Mouse (Mus musculus) midbrain, embryonic 14.5 days (tissue): ENCODE measurements around the gene Nexmif. TPM values are rescaled to one million over a fixed set of nuclear protein-coding genes. Genes with fewer than 3 reads are reported as not detected.
A peak's percentile ranks its signal among the peaks of the same experiment; 100 is the strongest.

ENCODE experiments used
- ATAC-seq: fragments of 200-750 bp; cut with Nextera tagmentation; 2 replicates; pipeline ENCODE4 v1.8.0; 2017; ENCODE audit warnings: moderate number of reproducible peaks, moderate library complexity; ENCODE audit not compliant: low FRiP score, low TSS enrichment
- DNase-seq: peaks from one replicate; pipeline ENCODE4 v3.0.0-alpha.2; 2015
- H3K27ac ChIP-seq: fragments of 300-500 bp; sonication (generic); replicated peaks from 2 replicates; pipeline ENCODE4 v1.5.1; 2014; ENCODE audit warnings: mild to moderate bottlenecking, low read depth, low read length, moderate library complexity
- H3K27me3 ChIP-seq: fragments of 300-500 bp; sonication (generic); 2 replicates; pipeline ENCODE4 v1.6.1; 2014; ENCODE audit warnings: low read length, control low read depth, mixed read lengths; ENCODE audit not compliant: control insufficient read depth, insufficient read depth
- H3K36me3 ChIP-seq: fragments of 300-500 bp; sonication (generic); 2 replicates; pipeline ENCODE4 v1.6.1; 2014; ENCODE audit warnings: low read length, control low read depth; ENCODE audit not compliant: control insufficient read depth, insufficient read depth
- H3K4me1 ChIP-seq: fragments of 300-500 bp; sonication (generic); 2 replicates; pipeline ENCODE4 v1.6.1; 2014; ENCODE audit warnings: mild to moderate bottlenecking, antibody characterized with exemption, low read length, control low read depth; ENCODE audit not compliant: control insufficient read depth, insufficient read depth
- H3K4me2 ChIP-seq: fragments of 300-500 bp; sonication (generic); 2 replicates; pipeline ENCODE4 v1.6.1; 2014; ENCODE audit warnings: mild to moderate bottlenecking, low read length, moderate library complexity
- H3K4me3 ChIP-seq: fragments of 300-500 bp; sonication (generic); replicated peaks from 2 replicates; pipeline ENCODE4 v1.5.1; 2014; ENCODE audit warnings: low read depth, low read length
- H3K9ac ChIP-seq: fragments of 300-500 bp; sonication (generic); replicated peaks from 2 replicates; pipeline ENCODE4 v1.6.1; 2014; ENCODE audit warnings: mild to moderate bottlenecking, low read length, moderate library complexity
- H3K9me3 ChIP-seq: fragments of 300-500 bp; sonication (generic); 2 replicates; pipeline ENCODE4 v1.6.1; 2016; ENCODE audit warnings: low read length, control low read depth, mixed read lengths; ENCODE audit not compliant: control insufficient read depth
- WGBS: fragments of 180-500 bp; shearing (Covaris S2); extraction: QIAGEN DNeasy Blood & Tissue Kit; methylation state at CpG from one replicate; pipeline ENCODE4 v1.1.7; 2014; 5-methylcytosine and 5-hydroxymethylcytosine counted together
- polyA plus RNA-seq: library from polyadenylated mRNA; unstranded; fragments of >200 nt; fragmentation: Nextera tagmentation; extraction: Ambion mirVana; gene quantifications from 2 replicates; pipeline ENCODE4 v1.2.1, GENCODE M21; 2014

Nexmif gene
- 19.1 and 22.0 TPM in 2 replicates for polyA plus RNA-seq

DNA sequence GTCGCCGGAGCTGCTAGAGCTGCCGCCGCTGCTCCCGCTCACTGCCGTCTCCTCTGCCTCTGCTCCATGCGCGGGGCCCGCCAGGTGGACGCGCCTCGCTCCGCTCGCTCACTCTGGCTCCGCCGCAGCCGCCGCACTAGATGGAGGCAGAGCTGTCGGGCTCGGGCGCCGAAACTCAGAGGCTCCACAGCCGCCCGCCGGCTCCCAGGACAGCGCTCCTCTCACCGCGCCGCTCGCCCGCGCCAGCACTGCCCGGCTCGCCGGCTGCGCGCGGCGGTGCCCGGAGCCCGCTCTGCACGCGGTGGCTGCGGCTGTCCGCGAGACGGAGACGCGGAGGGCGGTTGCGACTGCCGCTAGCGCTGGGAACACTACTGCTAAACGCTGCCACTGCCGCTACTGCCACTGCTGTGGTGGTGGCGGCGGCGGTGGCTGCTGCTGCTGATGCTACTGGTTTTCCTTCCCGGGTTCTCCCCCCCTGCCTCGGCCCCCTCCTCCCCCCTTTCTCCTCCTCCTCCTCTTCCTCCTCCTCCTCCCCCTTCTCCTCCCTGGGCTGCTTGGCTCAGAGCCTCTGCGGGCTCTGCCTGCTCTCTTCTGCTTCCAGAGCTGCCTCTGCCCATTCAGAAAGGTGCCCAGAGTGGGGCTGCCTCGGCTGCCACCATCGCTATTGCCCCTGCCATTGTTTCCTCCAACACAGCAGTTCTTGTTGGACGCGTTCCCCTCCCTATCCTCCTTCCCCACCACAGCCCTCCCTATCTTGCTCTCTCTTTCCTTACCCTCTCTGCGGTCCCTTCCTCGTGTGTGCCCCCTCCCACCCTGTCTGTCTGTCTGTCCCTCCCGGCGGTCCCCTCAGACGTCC is at the start of gene Nexmif:
TSS of gene Nexmif (minus strand) at position 450 of the 856 bp plus-strand sequence.
- no peaks in the 10 kb centered on the region; the same call in none of the 2 replicates for H3K27me3 ChIP-seq
- H3K4me1 ChIP-seq, result no peaks in the 10 kb centered on the region
- peak; percentile 79 for DNase-seq
- H3K27ac ChIP-seq, result peak within 1 kb of the TSS; percentile 94
- no peaks in the 10 kb centered on the region for H3K9me3 ChIP-seq
- peak within 1 kb of the TSS; percentile 58 for H3K4me3 ChIP-seq
- ATAC-seq, result peak; percentile 82
- H3K4me2 ChIP-seq, result peak within 1 kb of the TSS; percentile 58
- H3K9ac ChIP-seq, result peak within 1 kb of the TSS; percentile 81
- 19% methylated on average over 68 of the region's 70 CpGs for WGBS
- no peaks in the 10 kb centered on the region for H3K36me3 ChIP-seq

DNA sequence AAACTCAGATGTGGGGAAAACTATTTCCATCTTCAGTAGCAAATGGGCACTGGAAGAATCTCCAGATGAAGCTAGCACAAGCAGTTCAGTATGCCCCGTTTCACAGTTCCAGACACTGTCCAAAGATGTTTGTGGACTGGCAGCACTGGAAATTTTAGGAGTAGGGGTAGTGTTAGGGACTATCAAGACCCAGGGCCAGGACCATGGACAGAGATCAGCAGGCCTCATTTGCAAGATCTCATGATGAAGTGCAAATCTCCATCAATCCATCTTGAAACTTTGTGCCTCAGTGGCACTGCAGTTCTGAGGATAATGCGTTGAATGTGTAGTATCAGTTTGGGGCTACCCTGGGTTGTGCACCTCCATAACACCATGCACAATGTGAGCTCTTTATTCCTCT is 7.7 kb upstream of the Nexmif start:
- H3K4me3 ChIP-seq, result no peak overlapping the region
- no peaks in the 10 kb centered on the region for H3K4me1 ChIP-seq
- ATAC-seq (no peak), DNase-seq (no peak)
- 82% methylated on average over 2 of the region's 2 CpGs for WGBS
- no peaks in the 10 kb centered on the region for H3K9me3 ChIP-seq
- no peaks in the 10 kb centered on the region for H3K36me3 ChIP-seq
- no peak overlapping the region for H3K27ac ChIP-seq
- H3K4me2 ChIP-seq, result no peak overlapping the region
- no peak overlapping the region for H3K9ac ChIP-seq
- no peaks in the 10 kb centered on the region for H3K27me3 ChIP-seq

DNA sequence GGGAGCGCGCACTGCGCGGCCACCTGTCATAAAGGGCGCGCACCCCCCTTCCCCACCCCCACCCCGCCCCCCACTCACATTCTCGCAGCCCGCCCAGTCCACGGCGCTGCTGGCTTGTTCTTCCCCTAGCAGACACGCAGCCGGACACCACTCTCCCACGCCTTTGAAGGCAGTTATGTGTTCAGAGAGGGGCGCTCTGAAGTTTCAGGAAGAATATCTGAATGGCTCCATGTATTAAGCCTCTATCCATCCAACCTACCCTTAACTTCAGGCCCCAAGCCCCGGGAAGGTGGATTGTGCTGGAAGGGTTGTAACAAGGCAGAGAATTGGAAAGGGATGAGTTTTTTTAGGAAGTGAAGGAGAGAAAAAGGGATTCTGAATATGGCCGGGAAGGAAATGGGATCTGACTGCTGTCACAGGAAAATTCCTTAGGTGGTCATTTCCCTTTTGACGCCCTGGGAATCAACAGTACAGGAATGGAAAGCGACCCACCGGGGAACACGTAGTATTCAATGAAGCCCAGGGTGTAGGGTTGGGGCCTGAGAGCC is 681 bp upstream of the Nexmif start:
- no peaks in the 10 kb centered on the region for H3K9me3 ChIP-seq
- H3K9ac ChIP-seq, result peak overlapping the region; percentile 81
- H3K36me3 ChIP-seq, result no peaks in the 10 kb centered on the region
- peak overlapping the region; percentile 58 for H3K4me2 ChIP-seq
- H3K27me3 ChIP-seq, result no peaks in the 10 kb centered on the region; the same call in none of the 2 replicates
- DNase-seq (peak; percentile 67), ATAC-seq (peak; percentile 51)
- H3K4me3 ChIP-seq, result peak overlapping the region; percentile 58
- 28% methylated on average over 21 of the region's 21 CpGs for WGBS
- H3K4me1 ChIP-seq, result no peaks in the 10 kb centered on the region
- peak overlapping the region; percentile 94 for H3K27ac ChIP-seq

DNA sequence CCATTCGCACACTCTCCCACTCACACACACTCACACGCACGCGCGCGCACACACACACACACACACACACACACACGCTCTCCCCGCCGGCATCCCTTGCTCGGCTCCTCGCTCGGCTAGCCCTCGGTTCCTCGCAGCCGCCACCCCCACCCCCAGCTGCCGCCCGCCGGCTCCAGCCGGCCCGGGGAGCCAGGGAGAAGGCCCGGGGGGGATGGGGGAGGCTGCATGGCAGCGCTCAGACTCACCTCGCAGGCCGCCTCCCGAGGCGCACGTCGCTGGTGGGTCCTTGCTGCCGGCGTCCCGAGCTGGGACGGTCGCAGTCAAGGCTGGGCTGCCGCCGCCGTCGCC is 623 bp downstream of the Nexmif start:
- no peaks in the 10 kb centered on the region; the same call in none of the 2 replicates for H3K27me3 ChIP-seq
- peak overlapping the region; percentile 58 for H3K4me2 ChIP-seq
- H3K4me3 ChIP-seq, result peak overlapping the region; percentile 58
- H3K9me3 ChIP-seq, result no peaks in the 10 kb centered on the region
- H3K36me3 ChIP-seq, result no peaks in the 10 kb centered on the region
- ATAC-seq (peak; percentile 62), DNase-seq (no peak)
- peak overlapping the region; percentile 94 for H3K27ac ChIP-seq
- WGBS, result 26% methylated on average over 37 of the region's 37 CpGs
- H3K9ac ChIP-seq, result peak overlapping the region; percentile 81
- no peaks in the 10 kb centered on the region for H3K4me1 ChIP-seq

DNA sequence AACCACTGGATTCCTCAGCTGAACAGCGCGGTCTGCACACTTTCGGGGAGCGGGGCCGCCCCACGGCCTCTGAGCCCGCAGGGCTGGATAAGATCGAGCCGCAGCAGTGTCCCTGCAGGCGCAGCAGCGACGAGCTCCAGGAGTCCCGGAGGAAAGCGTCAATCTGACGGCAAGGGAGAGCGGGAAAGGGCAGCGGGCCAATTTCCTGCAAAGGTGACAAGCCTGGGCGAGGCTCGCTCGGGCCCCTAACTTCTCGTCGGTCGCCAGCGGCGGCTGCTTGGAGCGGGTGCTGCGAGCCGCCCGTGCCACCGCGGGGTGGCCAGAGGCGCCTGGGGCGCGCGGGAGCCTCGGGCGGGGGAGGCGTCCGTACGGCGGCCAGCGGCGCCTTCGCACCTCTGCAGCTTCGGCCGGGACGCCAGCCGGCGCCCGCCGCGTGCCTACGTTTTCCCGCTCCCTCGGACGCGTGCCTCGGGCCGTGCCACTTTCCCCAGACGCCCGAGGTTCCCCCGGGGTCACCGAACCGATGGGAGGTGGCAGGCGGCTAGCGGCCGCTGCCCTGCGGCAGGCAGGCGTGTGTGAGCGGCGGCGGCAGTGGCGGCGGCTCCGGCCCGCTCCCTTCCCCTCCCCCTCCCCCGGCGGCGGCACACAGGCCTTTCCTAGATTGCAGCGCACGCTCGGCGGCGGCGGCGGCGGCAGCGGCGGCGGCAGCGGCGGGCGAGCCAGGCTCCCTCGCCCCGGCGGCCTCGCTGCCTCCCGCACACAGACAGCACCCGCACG is 1.2 kb downstream of the Nexmif start:
- no peaks in the 10 kb centered on the region for H3K9me3 ChIP-seq
- WGBS, result 29% methylated on average over 70 of the region's 100 CpGs

DNA sequence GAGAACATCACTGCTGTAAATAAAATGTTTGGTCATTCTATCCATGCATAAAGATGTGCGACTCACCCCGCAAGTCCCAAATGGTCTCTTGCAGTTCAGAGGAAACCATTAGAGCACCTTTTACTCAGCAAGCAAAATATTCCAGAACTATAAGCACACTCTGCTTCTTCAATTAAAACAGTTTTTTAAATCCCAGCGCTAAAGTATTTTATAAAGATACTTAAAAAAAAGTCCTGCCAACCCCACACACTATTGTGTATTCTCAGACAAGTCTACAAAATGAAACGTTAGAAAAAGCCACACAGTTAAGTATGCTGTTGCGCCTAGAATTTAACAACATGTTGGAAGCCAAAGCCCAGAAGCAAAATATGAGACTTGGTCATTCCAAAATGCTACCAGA is 1.9 kb downstream of the Nexmif start:
- 48% methylated on average over 5 of the region's 5 CpGs for WGBS
- Histone ChIP-seq H3K36me3 (no peaks in the 10 kb centered on the region), H3K9me3 (no peaks in the 10 kb centered on the region), H3K4me2 (peak overlapping the region; percentile 58), H3K27me3 (no peaks in the 10 kb centered on the region; the same call in none of the 2 replicates), H3K27ac (no peak overlapping the region), H3K4me3 (peak overlapping the region; percentile 58), H3K9ac (no peak overlapping the region), H3K4me1 (no peaks in the 10 kb centered on the region)
- ATAC-seq, result no peak
- DNase-seq, result peak; percentile 7

More for the DNA sequence above, 1.2 kb downstream of the Nexmif start:
- Histone ChIP-seq H3K4me2 (peak overlapping the region; percentile 58), H3K27ac (peak overlapping the region; percentile 94), H3K9ac (peak overlapping the region; percentile 81), H3K27me3 (no peaks in the 10 kb centered on the region; the same call in none of the 2 replicates), H3K4me1 (no peaks in the 10 kb centered on the region), H3K4me3 (peak overlapping the region; percentile 58), H3K36me3 (no peaks in the 10 kb centered on the region)
- peak; percentile 62 for ATAC-seq
- DNase-seq, result peak; percentile 77

DNA sequence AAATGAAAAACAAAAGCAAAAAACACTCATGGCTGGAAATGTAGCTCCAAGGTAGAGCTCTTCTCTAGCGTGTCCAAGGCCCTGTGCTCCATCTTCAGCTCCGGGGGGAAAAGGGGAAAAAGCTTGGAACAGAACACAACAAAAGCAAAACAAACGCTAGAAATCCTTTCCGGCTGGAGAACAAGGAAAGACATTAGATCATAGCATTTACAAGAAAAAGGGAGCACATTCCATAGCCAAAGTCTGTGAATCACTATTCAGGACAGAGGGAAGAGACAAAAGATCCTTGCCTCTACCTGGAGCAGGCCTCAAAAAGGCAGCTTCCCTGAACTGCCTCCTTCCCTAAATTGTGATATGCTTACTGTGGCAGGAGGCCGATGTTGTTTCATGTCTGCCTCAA is 4.4 kb downstream of the Nexmif start:
- H3K36me3 ChIP-seq, result no peaks in the 10 kb centered on the region
- H3K27me3 ChIP-seq, result no peaks in the 10 kb centered on the region; the same call in none of the 2 replicates
- H3K4me3 ChIP-seq, result no peak overlapping the region
- no peaks in the 10 kb centered on the region for H3K9me3 ChIP-seq
- no peak overlapping the region for H3K9ac ChIP-seq
- no peak overlapping the region for H3K4me2 ChIP-seq
- DNase-seq (no peak), ATAC-seq (no peak)
- no peak overlapping the region for H3K27ac ChIP-seq
- H3K4me1 ChIP-seq, result no peaks in the 10 kb centered on the region
- 55% methylated on average over 5 of the region's 5 CpGs for WGBS

DNA sequence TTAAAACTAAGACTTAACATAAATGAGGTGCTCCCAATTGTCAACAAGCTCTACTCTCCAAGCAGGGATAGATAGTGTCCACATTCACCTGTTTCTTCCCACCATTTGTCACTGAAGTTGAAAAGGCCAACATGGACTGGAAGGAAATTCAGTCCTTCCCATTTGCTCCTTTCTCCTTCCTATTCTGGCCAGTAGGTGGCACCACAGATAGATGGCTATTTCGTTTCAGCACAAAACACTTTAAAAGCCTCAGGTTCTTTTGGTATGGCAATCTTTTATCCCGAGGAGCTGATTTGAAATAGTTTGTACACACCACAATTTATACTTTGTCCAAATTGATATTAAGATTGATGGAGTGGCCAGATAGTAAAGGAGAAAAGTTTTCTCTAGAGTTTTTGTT is 21.7 kb downstream of the Nexmif start:
- no peaks in the 10 kb centered on the region for H3K9me3 ChIP-seq
- no peaks in the 10 kb centered on the region for H3K27me3 ChIP-seq
- peak; percentile 63 for DNase-seq
- H3K27ac ChIP-seq, result no peak overlapping the region
- H3K4me2 ChIP-seq, result no peak overlapping the region
- H3K4me1 ChIP-seq, result no peaks in the 10 kb centered on the region
- ATAC-seq, result no peak
- H3K4me3 ChIP-seq, result no peak overlapping the region
- H3K36me3 ChIP-seq, result no peaks in the 10 kb centered on the region
- 38% methylated on average over 2 of the region's 2 CpGs for WGBS
- no peak overlapping the region for H3K9ac ChIP-seq
